Mouse (Mus musculus) myocyte (in vitro differentiated cells): ENCODE measurements around the gene Tpgs1.

Experiments used
- MAX ChIP-seq: IDR thresholded peaks from one replicate; pipeline ENCODE4 v1.6.1; 2011; ENCODE audit warnings: low read depth, mild to moderate bottlenecking, control low read depth
- MYOG ChIP-seq, 3 experiments: IDR thresholded peaks; one replicate each; pipeline ENCODE4 v1.6.1; 2011; ENCODE audit warnings: control low read depth in 2 of 3, low read depth in 2 of 3, mild to moderate bottlenecking in 2 of 3; ENCODE audit not compliant: insufficient read length in 2 of 3, control insufficient read depth in 1 of 3, insufficient read depth in 1 of 3
- POLR2A ChIP-seq: IDR thresholded peaks from one replicate; pipeline ENCODE4 v1.6.1; 2011; ENCODE audit warnings: low read depth, mild to moderate bottlenecking, control low read depth, moderate library complexity; ENCODE audit not compliant: insufficient read length
- POLR2AphosphoS2 ChIP-seq: IDR thresholded peaks from one replicate; pipeline ENCODE4 v1.6.1; 2011; ENCODE audit warnings: low read depth, control low read depth; ENCODE audit not compliant: insufficient read length
- TCF12 ChIP-seq: IDR thresholded peaks from one replicate; pipeline ENCODE4 v1.6.1; 2011; ENCODE audit warnings: mild to moderate bottlenecking, control low read depth; ENCODE audit not compliant: poor library complexity, insufficient read depth, severe bottlenecking

- TF ChIP-seq TCF12: no peak
- TF ChIP-seq POLR2A: no peak
- no peak for TF ChIP-seq MAX
- TF ChIP-seq MYOG (IDR thresholded peaks at IDR 0.05; ENCODE audit: control insufficient read depth in 1 of 3, insufficient read depth in 1 of 3, insufficient read length in 2 of 3, low read depth in 2 of 3): no peak
- no peak for TF ChIP-seq POLR2AphosphoS2
Measured at GRCm38 (mm10) chr10:79628377-79628776, 40.8 kb upstream of the Tpgs1 start.
